Mouse (Mus musculus) limb, embryonic 14.5 days (tissue): ENCODE data around the gene Gm37240. TPM values are rescaled to one million over a fixed set of nuclear protein-coding genes. Genes with fewer than 3 reads are reported as not detected.

Experiments
- ATAC-seq: fragments of 200-750 bp; cut with Nextera tagmentation; 2 replicates; pipeline ENCODE4 v1.8.0; 2017; ENCODE audit warnings: low read depth, moderate number of reproducible peaks, moderate TSS enrichment; ENCODE audit not compliant: low FRiP score
- DNase-seq: peaks from one replicate; pipeline ENCODE4 v3.0.0-alpha.2; 2015; ENCODE audit warnings: low spot score
- H3K27ac ChIP-seq: fragments of 300-500 bp; sonication (generic); replicated peaks from 2 replicates; pipeline ENCODE4 v1.5.1; 2014; ENCODE audit warnings: low read depth, mild to moderate bottlenecking, low read length, moderate library complexity, mixed read lengths
- H3K27me3 ChIP-seq: fragments of 300-500 bp; sonication (generic); 2 replicates; pipeline ENCODE4 v1.6.1; 2014; ENCODE audit warnings: low read length, mixed read lengths; ENCODE audit not compliant: control insufficient read depth, insufficient read depth
- H3K36me3 ChIP-seq: fragments of 300-500 bp; sonication (generic); 2 replicates; pipeline ENCODE4 v1.6.1; 2014; ENCODE audit warnings: mild to moderate bottlenecking, low read length, moderate library complexity, mixed read lengths; ENCODE audit not compliant: control insufficient read depth, insufficient read depth
- H3K4me1 ChIP-seq: fragments of 300-500 bp; sonication (generic); 2 replicates; pipeline ENCODE4 v1.6.1; 2014; ENCODE audit warnings: antibody characterized with exemption, low read length, mixed read lengths; ENCODE audit not compliant: control insufficient read depth, insufficient read depth
- H3K4me2 ChIP-seq: fragments of 300-500 bp; sonication (generic); replicated peaks from 2 replicates; pipeline ENCODE4 v1.6.1; 2014; ENCODE audit warnings: low read depth, mild to moderate bottlenecking, low read length, moderate library complexity; ENCODE audit not compliant: severe bottlenecking
- H3K4me3 ChIP-seq: fragments of 300-500 bp; sonication (generic); replicated peaks from 2 replicates; pipeline ENCODE4 v1.5.1; 2014; ENCODE audit warnings: low read length
- H3K9ac ChIP-seq: fragments of 300-500 bp; sonication (generic); 2 replicates; pipeline ENCODE4 v1.6.1; 2014; ENCODE audit warnings: mild to moderate bottlenecking, low read depth, low read length, moderate library complexity; ENCODE audit not compliant: severe bottlenecking
- H3K9me3 ChIP-seq: fragments of 300-500 bp; sonication (generic); 2 replicates; pipeline ENCODE4 v1.6.1; 2016; ENCODE audit warnings: low read length; ENCODE audit not compliant: control insufficient read depth
- POLR2A ChIP-seq: fragments of 200-500 bp; IDR thresholded peaks from 2 replicates; pipeline ENCODE4 v1.8.0; 2012; ENCODE audit warnings: inconsistent platforms, mild to moderate bottlenecking, moderate library complexity, borderline replicate concordance; ENCODE audit not compliant: insufficient read depth, insufficient read length; ENCODE audit errors: extremely low read depth
- whole genome bisulfite sequencing: fragments of 180-500 bp; shearing (Covaris S2); extraction: QIAGEN DNeasy Blood & Tissue Kit; methylation state at CpG from one replicate; pipeline ENCODE4 v1.1.7; 2014; 5-methylcytosine and 5-hydroxymethylcytosine counted together
- polyA plus RNA-seq, 2 experiments: library from polyadenylated mRNA; depleted of rRNA in 1 of 2; stranded (reverse) in 1 of 2; unstranded in 1 of 2; fragments of >200 nt; fragmentation: Nextera tagmentation in 1 of 2; extraction: Ambion mirVana in 1 of 2; gene quantifications; 2 replicates each; pipeline versions ENCODE4 v1.2.1 to v1.2.3; 2012 to 2014

The Gm37240 gene
- polyA plus RNA-seq, 2 experiments = 2.0 to 13.4 TPM

DNA sequence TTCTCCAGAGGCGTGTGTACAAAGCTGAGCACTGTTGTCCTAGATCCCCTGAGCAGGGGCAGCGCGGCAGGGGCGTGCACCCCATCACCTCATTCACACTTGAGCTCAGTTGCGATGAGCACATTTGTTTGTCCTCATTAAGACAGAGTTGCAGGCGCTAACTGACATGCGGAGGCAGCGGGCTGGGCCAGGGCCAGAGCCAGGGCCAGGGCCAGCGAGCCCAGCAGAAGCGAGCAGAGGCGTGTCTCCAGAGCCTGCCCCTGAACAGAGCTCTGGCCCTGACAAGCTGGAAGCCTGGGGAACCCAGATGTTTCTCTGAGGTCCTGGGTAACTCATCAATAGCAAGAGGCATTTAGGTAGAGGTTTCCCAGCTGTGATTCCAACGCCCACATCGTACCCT lies 1142.6 kb downstream of the Gm37240 start:
- no peak for TF ChIP-seq POLR2A
- 46% methylated on average over 13 of the region's 13 CpGs for WGBS
- Histone ChIP-seq H3K36me3 (no peaks in the 10 kb centered on the region), H3K9me3 (no peaks in the 10 kb centered on the region), H3K27me3 (0 out of 2 replicates have a peak, but pooled peaks cover 4% of the 10 kb centered on the region), H3K4me1 (peaks cover 27% of the 10 kb centered on the region), H3K9ac (0 out of 2 replicates have a peak overlapping the region, but pooled peaks have one; percentile 4), H3K27ac (peak overlapping the region; percentile 52; the same call in 1 of the 2 replicates), H3K4me3 (no peak overlapping the region), H3K4me2 (peak overlapping the region; percentile 34; the same call in 1 of the 2 replicates)
- peak; percentile 39; the same call in 1 of the 2 replicates for ATAC-seq
- DNase-seq = no peak

DNA sequence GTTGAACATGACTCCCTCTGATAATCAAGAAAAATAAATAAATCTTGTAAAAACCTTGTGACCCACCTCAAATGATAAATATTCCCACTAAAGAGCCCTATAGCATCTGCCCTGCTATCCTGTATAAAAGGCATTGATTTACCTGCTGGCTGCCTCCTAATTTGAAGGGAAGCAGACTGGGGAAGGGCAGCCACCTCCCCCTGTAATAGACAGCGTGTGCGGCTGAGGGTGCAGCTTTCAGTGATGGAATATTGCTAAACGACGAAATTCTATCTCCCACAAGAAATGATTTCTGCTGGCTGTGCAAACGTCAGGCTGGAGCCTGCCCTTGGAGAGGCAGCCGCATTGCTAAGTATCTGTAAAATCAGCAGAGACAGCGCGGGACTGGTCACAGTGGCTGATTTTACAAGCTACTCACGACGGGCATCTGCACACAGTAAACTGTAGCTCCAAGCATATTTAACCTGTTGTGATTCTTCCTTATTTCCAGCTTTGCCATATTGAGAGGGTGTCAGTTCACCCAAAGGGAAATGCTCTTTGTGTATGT lies 1147.2 kb downstream of the Gm37240 start:
- no peaks in the 10 kb centered on the region for H3K9me3 ChIP-seq

GRCm38 (mm10) chr3:84737137-84737536 lies 1150.2 kb downstream of the Gm37240 start:
- 0 out of 2 replicates have a peak, but pooled peaks cover 3% of the 10 kb centered on the region for H3K27me3 ChIP-seq
- no peak overlapping the region for H3K4me2 ChIP-seq
- DNase-seq (no peak), ATAC-seq (no peak)
- WGBS = 50% methylated on average over 3 of the region's 3 CpGs
- peaks cover 17% of the 10 kb centered on the region for H3K4me1 ChIP-seq
- no peak overlapping the region for H3K9ac ChIP-seq
- TF ChIP-seq POLR2A = no peak
- no peaks in the 10 kb centered on the region for H3K36me3 ChIP-seq
- no peak overlapping the region for H3K4me3 ChIP-seq
- no peak overlapping the region for H3K27ac ChIP-seq
- H3K9me3 ChIP-seq = no peaks in the 10 kb centered on the region

More for the DNA sequence above, 1147.2 kb downstream of the Gm37240 start:
- Histone ChIP-seq H3K4me3 (no peak overlapping the region), H3K4me1 (peaks cover 15% of the 10 kb centered on the region), H3K27me3 (no peaks in the 10 kb centered on the region), H3K36me3 (no peaks in the 10 kb centered on the region), H3K27ac (no peak overlapping the region), H3K4me2 (no peak overlapping the region), H3K9ac (no peak overlapping the region)
- no peak for TF ChIP-seq POLR2A
- 16% methylated on average over 10 of the region's 10 CpGs for WGBS
- ATAC-seq = no peak
- DNase-seq = no peak

DNA sequence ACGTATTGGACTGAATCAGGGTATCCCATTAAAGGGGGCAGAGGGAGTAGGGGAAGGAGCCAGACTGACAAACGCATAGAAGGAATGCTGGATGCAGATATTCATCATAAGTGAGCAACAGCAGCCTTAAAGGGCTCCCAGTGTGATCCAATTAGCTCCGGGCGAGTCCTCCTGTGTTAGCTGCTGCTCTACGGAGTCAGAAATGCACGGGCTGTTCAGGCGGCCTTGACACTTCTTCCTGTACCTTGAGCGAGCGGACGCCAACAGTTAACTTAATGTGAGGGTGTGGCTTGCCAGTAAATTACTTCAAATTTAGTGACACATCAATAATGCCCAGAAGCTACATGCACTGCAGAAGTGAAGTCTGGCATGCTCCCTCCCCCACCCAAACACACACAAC lies 1151.6 kb downstream of the Gm37240 start:
- no peak overlapping the region for H3K4me3 ChIP-seq
- H3K9ac ChIP-seq = no peak overlapping the region
- no peak for TF ChIP-seq POLR2A
- H3K4me1 ChIP-seq = peaks cover 30% of the 10 kb centered on the region
- no peak overlapping the region for H3K4me2 ChIP-seq
- DNase-seq = no peak
- H3K27me3 ChIP-seq = 0 out of 2 replicates have a peak, but pooled peaks cover 3% of the 10 kb centered on the region
- no peaks in the 10 kb centered on the region for H3K9me3 ChIP-seq
- 30% methylated on average over 10 of the region's 10 CpGs for WGBS
- ATAC-seq = no peak
- H3K27ac ChIP-seq = no peak overlapping the region
- H3K36me3 ChIP-seq = no peaks in the 10 kb centered on the region

GRCm38 (mm10) chr3:84732516-84732915 lies 1154.8 kb downstream of the Gm37240 start:
- ATAC-seq (no peak), DNase-seq (no peak)
- no peak for TF ChIP-seq POLR2A
- H3K9me3 ChIP-seq = no peaks in the 10 kb centered on the region
- H3K27me3 ChIP-seq = 0 out of 2 replicates have a peak, but pooled peaks cover 3% of the 10 kb centered on the region
- peak overlapping the region; percentile 20; the same call in 1 of the 2 replicates for H3K4me3 ChIP-seq
- H3K9ac ChIP-seq = 0 out of 2 replicates have a peak overlapping the region, but pooled peaks have one; percentile 21
- WGBS = 9% methylated on average over 6 of the region's 6 CpGs
- no peaks in the 10 kb centered on the region for H3K36me3 ChIP-seq
- peak overlapping the region; percentile 43 for H3K4me2 ChIP-seq
- H3K27ac ChIP-seq = no peak overlapping the region
- peaks cover 26% of the 10 kb centered on the region for H3K4me1 ChIP-seq
